Mouse (Mus musculus) stomach, embryonic 14.5 days (tissue): ENCODE measurements around the gene Rpusd3. TPM values are rescaled to one million over a fixed set of nuclear protein-coding genes. Genes with fewer than 3 reads are reported as not detected.

ENCODE experiments used
- ATAC-seq: fragments of 200-750 bp; cut with Nextera tagmentation; 2 replicates; pipeline ENCODE4 v1.8.0; 2017; ENCODE audit warnings: low read depth, moderate TSS enrichment; ENCODE audit not compliant: insufficient number of reproducible peaks, insufficient read depth, low FRiP score
- H3K27ac ChIP-seq: fragments of 300-500 bp; sonication (generic); 2 replicates; pipeline ENCODE4 v1.5.1; 2014; ENCODE audit warnings: mild to moderate bottlenecking, low read length, moderate library complexity, mixed read lengths
- H3K27me3 ChIP-seq: fragments of 300-500 bp; sonication (generic); 2 replicates; pipeline ENCODE4 v1.6.1; 2014; ENCODE audit warnings: low read length, control low read depth, mixed read lengths; ENCODE audit not compliant: control insufficient read depth, insufficient read depth
- H3K36me3 ChIP-seq: fragments of 300-500 bp; sonication (generic); 2 replicates; pipeline ENCODE4 v1.6.1; 2014; ENCODE audit warnings: mild to moderate bottlenecking, control low read depth, low read length, moderate library complexity, mixed read lengths; ENCODE audit not compliant: control insufficient read depth, insufficient read depth
- H3K4me1 ChIP-seq: fragments of 300-500 bp; sonication (generic); 2 replicates; pipeline ENCODE4 v1.6.1; 2014; ENCODE audit warnings: low read length, control low read depth, mixed read lengths; ENCODE audit not compliant: control insufficient read depth, insufficient read depth
- H3K4me2 ChIP-seq: fragments of 300-500 bp; sonication (generic); replicated peaks from 2 replicates; pipeline ENCODE4 v1.6.1; 2014; ENCODE audit warnings: low read depth, low read length, control low read depth
- H3K4me3 ChIP-seq: fragments of 300-500 bp; sonication (generic); 2 replicates; pipeline ENCODE4 v1.5.1; 2014; ENCODE audit warnings: low read depth, low read length, control low read depth
- H3K9ac ChIP-seq: fragments of 300-500 bp; sonication (generic); replicated peaks from 2 replicates; pipeline ENCODE4 v1.6.1; 2014; ENCODE audit warnings: low read depth, mild to moderate bottlenecking, control low read depth, low read length, moderate library complexity, mixed read lengths
- H3K9me3 ChIP-seq: fragments of 300-500 bp; sonication (generic); 2 replicates; pipeline ENCODE4 v1.6.1; 2016; ENCODE audit warnings: low read depth, low read length, control low read depth; ENCODE audit not compliant: control insufficient read depth
- WGBS: fragments of 180-500 bp; shearing (Covaris S2); extraction: QIAGEN DNeasy Blood & Tissue Kit; methylation state at CpG from one replicate; pipeline ENCODE4 v1.1.7; 2014; 5-methylcytosine and 5-hydroxymethylcytosine counted together
- polyA plus RNA-seq: library from polyadenylated mRNA; unstranded; fragments of >200 nt; fragmentation: Nextera tagmentation; extraction: Ambion mirVana; gene quantifications from 2 replicates; pipeline ENCODE4 v1.2.1, GENCODE M21; 2014

Gene Rpusd3
- polyA plus RNA-seq, 1 experiment from 2014 or later, result 20.2 TPM

GRCm38 (mm10) chr6:113447639-113448038 is 28.5 kb upstream of the Rpusd3 start:
- H3K9ac ChIP-seq, result no peak overlapping the region
- 95% methylated on average over 4 of the region's 4 CpGs for WGBS
- no peak overlapping the region for H3K4me3 ChIP-seq
- H3K27ac ChIP-seq, result no peak overlapping the region
- ATAC-seq, result no peak
- no peaks in the 10 kb centered on the region for H3K27me3 ChIP-seq
- H3K4me1 ChIP-seq, result peaks cover 5% of the 10 kb centered on the region
- H3K36me3 ChIP-seq, result peaks cover 18% of the 10 kb centered on the region
- H3K4me2 ChIP-seq, result no peak overlapping the region
- no peaks in the 10 kb centered on the region for H3K9me3 ChIP-seq

DNA sequence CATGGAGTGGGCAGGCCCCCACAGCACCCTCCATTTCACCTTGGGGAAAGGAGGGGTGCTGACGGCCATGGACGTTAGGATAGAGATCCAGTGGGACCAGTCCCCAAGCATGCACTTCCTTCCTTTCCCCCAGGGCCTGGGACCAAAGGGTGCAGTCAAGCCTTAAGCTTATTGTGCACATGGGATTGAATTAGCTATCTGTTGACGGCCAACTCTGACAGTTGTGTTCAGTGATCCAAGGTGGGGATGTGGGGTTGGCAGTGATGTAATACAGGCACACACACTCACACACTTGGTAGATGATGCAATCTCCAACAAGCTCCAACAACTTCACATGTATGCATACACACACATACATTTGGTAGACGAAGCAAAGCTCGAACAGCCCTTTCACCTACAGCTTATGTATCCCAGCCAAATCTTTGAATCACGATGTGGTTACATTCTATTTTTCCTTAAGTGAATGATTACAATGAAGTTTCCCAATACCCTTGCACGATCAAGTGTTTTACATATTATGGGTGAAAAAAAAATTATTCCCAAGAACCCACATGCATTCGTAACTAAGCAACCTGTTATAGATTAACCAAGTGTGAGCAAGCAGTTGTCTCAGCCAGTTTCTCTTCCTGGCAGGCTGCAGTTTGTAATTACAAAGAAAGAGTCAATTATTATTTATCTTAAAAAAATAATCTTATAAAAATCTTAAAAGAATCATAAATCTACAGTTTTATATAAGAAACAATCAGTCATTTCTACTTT is 25.2 kb upstream of the Rpusd3 start:
- 76% methylated on average over 6 of the region's 8 CpGs for WGBS
- H3K4me1 ChIP-seq, result peaks cover 5% of the 10 kb centered on the region
- no peak for ATAC-seq

GRCm38 (mm10) chr6:113443091-113443490 is 24.0 kb upstream of the Rpusd3 start:
- Histone ChIP-seq H3K27ac (peak overlapping the region; percentile 46; the same call in 1 of the 2 replicates), H3K4me3 (peak overlapping the region; percentile 96), H3K9me3 (no peaks in the 10 kb centered on the region)

More for the DNA sequence above, 25.2 kb upstream of the Rpusd3 start:
- no peak overlapping the region for H3K9ac ChIP-seq
- H3K4me2 ChIP-seq, result no peak overlapping the region
- H3K9me3 ChIP-seq, result no peaks in the 10 kb centered on the region
- H3K27me3 ChIP-seq, result no peaks in the 10 kb centered on the region
- no peak overlapping the region for H3K27ac ChIP-seq
- peaks cover 18% of the 10 kb centered on the region for H3K36me3 ChIP-seq
- H3K4me3 ChIP-seq, result no peak overlapping the region

DNA sequence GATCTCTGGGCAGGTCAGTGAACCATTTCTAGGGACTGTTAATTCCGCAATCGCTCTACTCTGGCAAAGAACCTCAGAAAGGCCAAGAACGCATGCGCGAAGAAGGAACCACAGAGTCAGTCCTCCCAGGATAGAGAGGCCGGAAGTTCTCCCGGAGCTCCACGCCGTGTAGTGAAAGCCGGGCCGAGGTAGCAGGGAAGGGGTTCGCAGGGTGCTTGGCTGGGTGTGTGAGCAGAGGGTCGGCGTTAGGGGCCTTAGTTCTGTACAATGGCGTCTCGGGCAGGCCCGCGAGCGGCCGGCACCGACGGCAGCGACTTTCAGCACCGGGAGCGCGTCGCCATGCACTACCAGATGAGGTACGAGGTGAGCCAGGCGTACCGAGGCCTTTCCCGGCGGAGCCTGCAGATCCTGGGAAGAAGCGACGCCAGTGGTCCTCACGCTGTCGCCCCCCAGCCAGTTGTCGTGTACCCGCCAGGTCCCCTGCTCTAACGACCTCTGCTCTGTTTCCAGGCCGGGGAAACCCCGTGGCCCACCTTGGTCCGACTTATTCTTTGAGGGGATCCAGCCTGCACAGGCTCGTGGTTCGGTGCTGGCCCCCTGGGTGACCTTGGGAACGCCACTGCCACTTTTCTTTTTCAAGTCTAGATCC is 23.4 kb upstream of the Rpusd3 start, which contains the start of gene Jagn1:
TSS of gene Jagn1 (plus strand) at position 128 of the 649 bp plus-strand sequence.
- H3K4me2 ChIP-seq, result peak within 1 kb of the TSS; percentile 92
- under 1% methylated on average over 45 of the region's 45 CpGs for WGBS
- peak within 1 kb of the TSS; percentile 56; the same call in 1 of the 2 replicates for H3K27ac ChIP-seq
- H3K4me3 ChIP-seq, result peak within 1 kb of the TSS; percentile 96
- no peaks in the 10 kb centered on the region for H3K27me3 ChIP-seq
- peaks cover 9% of the 10 kb centered on the region; the same call in 1 of the 2 replicates for H3K36me3 ChIP-seq
- H3K9ac ChIP-seq, result peak within 1 kb of the TSS; percentile 82
- H3K4me1 ChIP-seq, result peaks cover 5% of the 10 kb centered on the region
- no peaks in the 10 kb centered on the region for H3K9me3 ChIP-seq
- peak; percentile 92 for ATAC-seq

More at GRCm38 (mm10) chr6:113443091-113443490, 24.0 kb upstream of the Rpusd3 start:
- H3K4me2 ChIP-seq, result peak overlapping the region; percentile 92
- peaks cover 5% of the 10 kb centered on the region for H3K4me1 ChIP-seq
- no peaks in the 10 kb centered on the region for H3K27me3 ChIP-seq
- ATAC-seq, result no peak
- 49% methylated on average over 12 of the region's 12 CpGs for WGBS
- H3K36me3 ChIP-seq, result peaks cover 13% of the 10 kb centered on the region
- H3K9ac ChIP-seq, result peak overlapping the region; percentile 82

GRCm38 (mm10) chr6:113442087-113442441 is 22.9 kb upstream of the Rpusd3 start:
- WGBS, result 41% methylated on average over 9 of the region's 9 CpGs
- peak overlapping the region; percentile 92 for H3K4me2 ChIP-seq
- H3K9me3 ChIP-seq, result no peaks in the 10 kb centered on the region
- peaks cover 5% of the 10 kb centered on the region; the same call in 1 of the 2 replicates for H3K36me3 ChIP-seq
- ATAC-seq, result no peak; the same call in 1 of the 2 replicates
- H3K4me1 ChIP-seq, result peaks cover 5% of the 10 kb centered on the region
- H3K4me3 ChIP-seq, result peak overlapping the region; percentile 96
- H3K9ac ChIP-seq, result no peak overlapping the region; the same call in 1 of the 2 replicates
- H3K27me3 ChIP-seq, result no peaks in the 10 kb centered on the region
- H3K27ac ChIP-seq, result 0 out of 2 replicates have a peak overlapping the region, but pooled peaks have one; percentile 56

DNA sequence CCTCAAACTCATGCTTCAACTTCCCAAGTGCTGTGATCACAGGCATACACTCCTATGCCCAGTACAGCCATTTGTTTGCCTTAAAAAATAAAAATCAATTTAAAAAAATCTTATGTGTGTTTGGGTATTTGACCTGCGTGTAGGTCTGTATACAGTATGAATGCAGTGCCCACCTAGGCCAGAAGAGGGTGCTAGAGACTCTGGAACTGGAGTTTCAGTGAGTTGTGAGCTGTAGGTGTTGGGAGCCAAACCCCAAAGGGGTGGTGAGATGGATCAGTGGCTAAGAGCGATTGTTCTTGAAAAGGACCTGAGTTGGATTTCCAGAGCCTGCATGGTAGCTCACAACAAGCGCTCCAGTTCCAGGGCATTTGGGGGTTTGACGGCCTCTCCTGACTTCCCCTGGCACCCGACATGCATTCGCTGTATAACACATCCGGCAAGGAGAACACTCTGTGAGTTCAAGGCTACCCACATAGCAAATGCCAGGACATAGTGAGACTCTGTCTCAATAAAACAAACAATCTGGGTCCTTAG is 22.1 kb upstream of the Rpusd3 start:
- Histone ChIP-seq H3K4me3 (no peak overlapping the region), H3K27me3 (no peaks in the 10 kb centered on the region), H3K36me3 (no peaks in the 10 kb centered on the region), H3K9ac (no peak overlapping the region), H3K4me2 (no peak overlapping the region), H3K27ac (no peak overlapping the region), H3K4me1 (peaks cover 5% of the 10 kb centered on the region), H3K9me3 (no peaks in the 10 kb centered on the region)
- ATAC-seq, result no peak
- 53% methylated on average over 7 of the region's 7 CpGs for WGBS

DNA sequence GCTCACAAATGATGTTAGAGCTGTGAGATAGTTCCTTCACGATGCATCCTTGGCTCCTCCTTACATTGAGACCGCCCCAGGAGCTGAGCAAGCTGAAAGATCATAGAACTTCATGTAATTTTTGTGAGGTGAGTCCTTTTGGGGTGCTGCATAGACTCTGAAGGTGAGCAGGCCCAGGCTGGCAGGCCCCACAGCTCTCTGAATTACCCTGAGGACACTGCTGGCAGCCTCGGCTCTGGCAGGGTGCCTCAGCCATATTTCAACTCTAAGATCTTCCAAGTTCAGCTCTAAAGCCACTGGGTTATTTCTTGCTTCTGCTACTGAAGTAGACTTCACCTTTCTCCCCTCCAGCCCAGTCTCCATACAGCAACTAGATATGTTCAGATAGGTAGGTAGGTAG is 21.5 kb upstream of the Rpusd3 start:
- 79% methylated on average over 3 of the region's 3 CpGs for WGBS

DNA sequence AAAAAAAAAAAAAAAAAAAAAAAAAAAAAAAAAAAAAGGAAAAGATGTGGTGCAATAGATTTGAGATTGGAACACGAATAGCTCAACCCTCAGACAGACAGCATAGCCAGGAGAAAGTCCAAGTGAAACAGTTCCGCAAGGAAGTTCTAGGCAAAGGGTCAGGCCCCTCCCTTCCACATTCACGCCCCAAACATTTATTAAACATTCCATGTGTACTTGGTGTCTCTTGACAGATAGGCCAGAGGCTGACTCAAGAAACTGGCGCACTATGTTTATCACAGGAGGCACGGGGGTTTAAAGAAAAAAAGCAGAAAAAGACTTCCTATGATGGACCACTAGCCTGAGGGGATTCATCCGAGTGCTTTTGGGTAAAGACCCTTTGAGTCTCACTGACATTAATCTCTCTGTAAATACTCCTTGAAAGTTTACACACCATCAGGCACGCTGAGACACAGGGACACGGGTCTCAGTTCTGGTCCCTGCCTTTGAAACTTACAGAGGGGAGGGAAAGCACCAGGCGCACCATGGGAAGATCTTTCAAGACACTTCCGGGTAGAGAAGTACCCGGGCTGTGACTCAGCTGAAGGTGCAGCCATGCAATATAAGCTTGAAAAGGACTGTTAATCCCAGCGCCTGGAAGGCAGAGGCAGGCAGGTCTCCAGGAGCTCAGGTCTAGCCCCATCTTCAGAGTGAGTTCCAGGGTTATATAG is 19.7 kb upstream of the Rpusd3 start:
- Histone ChIP-seq H3K9me3 (no peaks in the 10 kb centered on the region), H3K9ac (no peak overlapping the region), H3K27me3 (no peaks in the 10 kb centered on the region), H3K36me3 (no peaks in the 10 kb centered on the region), H3K4me1 (peaks cover 5% of the 10 kb centered on the region), H3K4me2 (no peak overlapping the region), H3K27ac (no peak overlapping the region), H3K4me3 (no peak overlapping the region)
- 42% methylated on average over 12 of the region's 12 CpGs for WGBS
- ATAC-seq, result no peak

More for the DNA sequence above, 21.5 kb upstream of the Rpusd3 start:
- no peak for ATAC-seq
- Histone ChIP-seq H3K9ac (no peak overlapping the region), H3K4me1 (peaks cover 5% of the 10 kb centered on the region), H3K9me3 (no peaks in the 10 kb centered on the region), H3K36me3 (no peaks in the 10 kb centered on the region), H3K4me2 (no peak overlapping the region), H3K27ac (no peak overlapping the region), H3K27me3 (no peaks in the 10 kb centered on the region), H3K4me3 (no peak overlapping the region)
